Mouse (Mus musculus): ENCODE data around the gene Psen1.

DNA sequence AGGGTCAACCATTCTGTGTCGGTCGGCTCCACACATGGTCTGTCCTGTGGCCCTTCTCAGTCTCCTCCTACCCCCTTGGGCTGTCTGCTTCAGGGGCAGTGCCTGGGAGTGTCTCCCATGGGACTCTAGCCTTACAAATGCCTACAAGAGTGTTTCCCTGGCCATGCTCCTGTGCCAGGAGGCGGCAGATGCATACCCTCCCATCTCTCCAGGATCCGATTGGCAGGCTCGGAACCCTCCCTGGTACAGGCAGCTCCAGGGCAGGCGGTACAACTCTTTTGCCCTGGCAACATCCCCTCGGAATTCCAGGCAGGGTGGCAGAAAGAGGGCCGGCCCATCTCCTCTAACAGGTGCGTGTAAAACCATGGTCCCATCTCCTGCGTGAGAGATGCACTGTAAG lies 94.7 kb downstream of the Psen1 start:
- no peak for TF ChIP-seq MYOD1 (IDR thresholded peaks at IDR 0.05; ENCODE audit: control insufficient read depth, insufficient read length, low read depth)
- no peak for TF ChIP-seq CTCF (IDR thresholded peaks at IDR 0.05; ENCODE audit: control insufficient read depth, insufficient read depth, insufficient read length)
- no peak for TF ChIP-seq USF1 (IDR thresholded peaks at IDR 0.05; ENCODE audit: low read depth)
- no peak for TF ChIP-seq MAX (IDR thresholded peaks at IDR 0.05)
- TF ChIP-seq MYOG (IDR thresholded peaks at IDR 0.05; ENCODE audit: control insufficient read depth, extremely low read depth, insufficient read length) = no peak
